Mouse (Mus musculus) neural tube, embryonic 15.5 days (tissue): Measurements from ENCODE around the gene Pisd. TPM values are rescaled to one million over a fixed set of nuclear protein-coding genes. Genes with fewer than 3 reads are reported as not detected.

Source experiments
- polyA plus RNA-seq: library from polyadenylated mRNA; unstranded; fragments of >200 nt; fragmentation: Nextera tagmentation; extraction: Ambion mirVana; gene quantifications from 2 replicates; pipeline ENCODE4 v1.2.1, GENCODE M21; 2015

Pisd gene
- polyA plus RNA-seq, 1 experiment from 2014 or later, result 92.2 TPM

Other genes starting within 250 kb of the Pisd start
- 18.8 and 21.0 TPM in 2 replicates for gene Yes1, start 174.5 kb downstream of the Pisd start, polyA plus RNA-seq
- not detected in 2 replicates for gene Gm20671, start 41.5 kb upstream of the Pisd start, polyA plus RNA-seq
- gene Prr14l, start 68.6 kb upstream of the Pisd start, polyA plus RNA-seq, result 9.6 and 10.2 TPM in 2 replicates
- 24.9 and 25.4 TPM in 2 replicates for gene Depdc5, start 78.1 kb upstream of the Pisd start, polyA plus RNA-seq
- gene Ywhah, start 233.2 kb upstream of the Pisd start, polyA plus RNA-seq, result 862 and 927 TPM in 2 replicates